Mouse (Mus musculus) lung, adult 2 months (tissue): ENCODE measurements around the gene Cdc27. TPM values are rescaled to one million over a fixed set of nuclear protein-coding genes. Genes with fewer than 3 reads are reported as not detected.

Experiments
- DNase-seq: peaks from one replicate; pipeline ENCODE4 v3.0.0; 2022
- H3K4me1 ChIP-seq: fragments of 200-500 bp; 2 replicates; pipeline ENCODE4 v1.6.1; 2011; ENCODE audit warnings: low read length; ENCODE audit not compliant: control insufficient read depth, insufficient read depth
- H3K4me3 ChIP-seq: fragments of 200-500 bp; replicated peaks from 2 replicates; pipeline ENCODE3; 2011; ENCODE audit warnings: low read depth, mild to moderate bottlenecking, control low read depth, low read length; ENCODE audit errors: extremely low read depth
- CTCF ChIP-seq: fragments of 200-500 bp; IDR thresholded peaks from 2 replicates; pipeline ENCODE4 v1.5.1; 2011; ENCODE audit warnings: mild to moderate bottlenecking, low read length, control low read depth; ENCODE audit not compliant: insufficient read depth
- POLR2A ChIP-seq: fragments of 200-500 bp; IDR thresholded peaks from 2 replicates; pipeline ENCODE4 v1.6.1; 2011; ENCODE audit warnings: low read depth, mild to moderate bottlenecking, control low read depth, low read length, borderline replicate concordance; ENCODE audit errors: extremely low read depth
- WGBS: fragments of 180-500 bp; shearing (Covaris S2); methylation state at CpG from one replicate; pipeline ENCODE4 v1.1.7; 2018; 5-methylcytosine and 5-hydroxymethylcytosine counted together
- polyA plus RNA-seq: library from polyadenylated mRNA; depleted of rRNA; stranded (reverse); fragments of >200 nt; gene quantifications from 2 replicates; pipeline ENCODE4 v1.2.3, GENCODE M21; 2012; rRNA removed

Cdc27 gene
- polyA plus RNA-seq, 1 experiment, result 6.9 TPM

DNA sequence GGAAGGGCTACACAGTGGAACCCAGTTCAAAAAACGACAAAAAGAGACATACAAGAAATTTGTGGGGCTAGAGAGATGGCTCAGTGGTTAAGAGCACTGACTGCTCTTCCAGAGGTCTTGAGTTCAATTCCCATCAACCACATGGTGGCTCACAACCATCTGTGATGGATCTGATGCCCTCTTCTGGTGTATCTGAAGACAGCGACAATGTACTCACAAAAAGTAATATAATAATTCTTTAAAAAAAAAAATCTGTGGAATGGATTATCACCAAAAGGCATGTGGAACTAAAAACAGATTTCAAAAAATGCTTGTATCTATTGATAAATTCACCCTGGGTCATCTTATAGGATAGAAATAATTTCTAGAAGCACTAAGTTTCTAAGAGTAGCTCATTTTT is 91.9 kb downstream of the Cdc27 start:
- DNase-seq, result no peak
- no peak for TF ChIP-seq CTCF
- TF ChIP-seq POLR2A, result no peak
- 76% methylated on average over 2 of the region's 2 CpGs for WGBS
- no peak overlapping the region for H3K4me3 ChIP-seq
- peaks cover 3% of the 10 kb centered on the region; the same call in 1 of the 2 replicates for H3K4me1 ChIP-seq

Other genes starting within 250 kb of the Cdc27 start
- 86.2 and 93.7 TPM in 2 replicates for gene Kansl1, start 81.8 kb downstream of the Cdc27 start, polyA plus RNA-seq
- 131 and 184 TPM in 2 replicates for gene Myl4, start within 50 bp of the Cdc27 start, polyA plus RNA-seq
- gene Itgb3, start 57.4 kb upstream of the Cdc27 start, polyA plus RNA-seq, result 9.3 and 16.2 TPM in 2 replicates
- not detected in 2 replicates for gene Gm11639, start 135.1 kb upstream of the Cdc27 start, polyA plus RNA-seq